Mouse (Mus musculus): ENCODE measurements around the gene Gsdma.

DNA sequence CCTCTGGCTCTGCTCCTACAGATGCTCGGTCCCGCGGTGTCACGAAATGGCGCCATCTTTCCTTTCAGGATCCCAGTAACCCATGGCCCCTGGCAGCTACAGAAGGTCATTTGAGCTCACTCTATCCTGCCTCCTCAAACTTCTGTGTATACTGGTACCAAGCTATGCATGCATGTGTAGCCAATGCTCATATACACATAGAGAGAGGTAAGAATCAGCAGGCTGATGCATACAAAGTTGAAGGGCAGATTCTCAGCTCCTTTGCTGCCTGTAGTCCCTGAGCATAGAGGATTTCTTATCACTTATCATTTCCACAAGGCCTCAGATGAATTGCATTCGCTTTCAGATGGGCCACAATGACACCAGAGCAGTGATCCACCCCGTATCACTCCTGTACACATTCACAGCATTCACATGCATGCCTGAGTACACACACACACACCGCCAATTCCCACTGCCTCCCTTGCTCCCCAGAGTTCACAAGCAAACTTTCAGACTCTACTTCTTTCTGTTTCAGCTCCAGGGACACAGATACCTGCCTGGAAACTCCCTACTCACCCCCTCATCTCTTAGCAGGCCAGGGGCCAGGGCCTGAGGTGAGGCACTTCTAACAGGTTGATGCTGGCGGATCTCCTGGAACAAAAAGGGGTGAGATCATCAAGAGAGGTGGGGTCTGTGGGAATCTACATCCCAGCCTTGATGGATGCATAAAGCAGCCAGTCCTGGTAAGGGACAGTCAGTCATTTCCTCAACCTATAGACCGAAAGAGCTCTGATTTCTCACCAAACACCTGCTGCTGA is 38.3 kb upstream of the Gsdma start, which contains the start of the genes Gm12355 and Gsdma3:
- TF ChIP-seq GATA1 (IDR thresholded peaks at IDR 0.05; ENCODE audit: low read length) (no peak), TAL1 (IDR thresholded peaks at IDR 0.05; ENCODE audit: low read length) (no peak)

Measured in erythroblast, embryonic 14.5 days (primary cell).